In the genomic region with DNA sequence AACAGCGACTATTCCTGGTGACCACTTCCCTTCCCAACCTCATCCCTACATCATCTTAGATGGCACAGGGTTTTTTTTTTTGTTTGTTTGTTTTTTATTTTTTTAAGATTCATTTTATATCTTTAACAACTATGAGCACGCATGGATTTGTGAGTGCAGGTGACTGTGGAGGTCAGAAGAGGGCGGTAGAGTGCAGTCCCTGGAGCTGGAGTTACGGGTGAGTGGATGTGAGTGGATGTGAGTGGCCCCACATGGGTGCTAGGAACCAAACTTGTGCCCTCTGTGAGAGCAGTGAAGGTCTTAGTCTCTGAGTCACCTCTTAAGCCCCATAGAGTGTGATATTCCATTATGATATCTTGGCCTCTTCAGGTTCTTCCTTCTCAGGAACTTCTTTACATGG, we compare ENCODE assay signal across 27 mouse cellular contexts. TPM values are rescaled to one million over a fixed set of nuclear protein-coding genes. Genes with fewer than 3 reads are reported as not detected.
DNase-seq lines count a peak whose midpoint lies in the region; TF ChIP-seq lines count a peak whose summit lies in the region.
"Had no signal": no experiment of that assay in that cellular context is flagged by ENCODE, and none has a peak within 500 bp of the region (broad histone marks: within the 10 kb centered on the region; RNA-seq: fewer than 3 reads in every experiment).

No protein-coding gene starts in this region.

- H3K4me3 ChIP-seq in kidney, adult 2 months (ENCODE audit: insufficient read depth, low read depth, low read length): no peak overlapping the region
- no peak overlapping the region for H3K4me3 ChIP-seq in left cerebral cortex, adult 2 months
- H3K4me3 ChIP-seq: embryonic facial prominence, embryonic 12.5 days; embryonic facial prominence, embryonic 15.5 days; gastrocnemius, adult 2 months; heart, adult 2 months; heart, embryonic 10.5 days; heart, embryonic 13.5 days; hindbrain, embryonic 12.5 days; hindbrain, embryonic 15.5 days had no signal

- H3K27me3 ChIP-seq in kidney, adult 2 months (replicated peaks; ENCODE audit: control insufficient read depth, insufficient read depth, low read length): no peaks in the 10 kb centered on the region
- H3K27me3 ChIP-seq: embryonic facial prominence, embryonic 12.5 days; embryonic facial prominence, embryonic 15.5 days; heart, embryonic 13.5 days; hindbrain, embryonic 12.5 days; hindbrain, embryonic 15.5 days had no signal

- TF ChIP-seq CTCF in kidney, adult 2 months (conservative IDR thresholded peaks at IDR 0.05; ENCODE audit: insufficient read depth, insufficient read length, low read depth, low read length): 0 out of 2 replicates have a peak, but pooled peaks have one; percentile 13
- TF ChIP-seq CTCF in left cerebral cortex, adult 2 months (IDR thresholded peaks at IDR 0.05): peak; percentile 20
- TF ChIP-seq CTCF in brain, embryonic 14.5 days (IDR thresholded peaks at IDR 0.05; ENCODE audit: borderline replicate concordance, extremely low read depth, insufficient read depth, insufficient read length): 0 out of 2 replicates have a peak, but pooled peaks have one; percentile 9

- intact Hi-C loops in left cerebral cortex, adult 2 months (cut with DNase I): no loop called here

- no peaks in the 10 kb centered on the region for H3K4me1 ChIP-seq in kidney, adult 2 months (ENCODE audit: control insufficient read depth, insufficient read depth, low read length)
- H3K4me1 ChIP-seq: embryonic facial prominence, embryonic 15.5 days; hindbrain, embryonic 15.5 days had no signal

- H3K36me3 ChIP-seq in kidney, adult 2 months (ENCODE audit: control insufficient read depth, insufficient read depth, low read length): no peaks in the 10 kb centered on the region
- H3K36me3 ChIP-seq: embryonic facial prominence, embryonic 12.5 days; embryonic facial prominence, embryonic 15.5 days; G1E; hindbrain, embryonic 15.5 days had no signal

- no peak overlapping the region for H3K27ac ChIP-seq in kidney, adult 2 months (ENCODE audit: insufficient read depth, low read depth, low read length)
- no peak overlapping the region for H3K27ac ChIP-seq in left cerebral cortex, adult 2 months
- H3K27ac ChIP-seq: embryonic facial prominence, embryonic 12.5 days; embryonic facial prominence, embryonic 15.5 days; gastrocnemius, adult 2 months; heart, adult 2 months; heart, embryonic 10.5 days; heart, embryonic 13.5 days; hindbrain, embryonic 12.5 days; hindbrain, embryonic 15.5 days had no signal

- no peak for DNase-seq in kidney, adult 2 months
- DNase-seq in kidney, adult 9 months: no peak
- DNase-seq in left cerebral cortex, adult 2 months (ENCODE audit: extremely low spot score in 1 of 2, low spot score in 2 of 2): no peak
- DNase-seq in left cerebral cortex, adult 11 months (ENCODE audit: low spot score): no peak
- DNase-seq in B cell, adult 2 months: peak; percentile 29 to 34
- no peak for DNase-seq in brain, embryonic 14.5 days (ENCODE audit: low read depth)
- DNase-seq in gastrocnemius, postnatal 25 days: no peak
- DNase-seq: adrenal gland, postnatal 10 days; adrenal gland, postnatal 36 days; cerebellum, adult 11 months; cerebellum, adult 2 months; cerebellum, adult 9-11 months; cerebellum, postnatal 25 days; forebrain, postnatal 0 days; gastrocnemius, adult 2 months; gastrocnemius, postnatal 14 days; heart, adult 2 months had no signal

- 93% methylated on average over 4 of the region's 4 CpGs for WGBS in kidney, adult 2 months

- no peak for TF ChIP-seq POLR2A in kidney, adult 2 months (IDR thresholded peaks at IDR 0.05; ENCODE audit: low read depth, low read length)
- TF ChIP-seq POLR2A in brain, embryonic 14.5 days (IDR thresholded peaks at IDR 0.05; ENCODE audit: borderline replicate concordance, extremely low read depth, insufficient read depth, insufficient read length, poor library complexity, severe bottlenecking): no peak

RNA-seq across cellular contexts. Expression of a gene that starts 55.9 kb away (rescaled TPM):
- 6.9 and 7.1 TPM in 2 replicates for polyA plus RNA-seq in kidney, adult 2 months (2012; rRNA removed)
- 10 to 100 TPM; 30.3 to 31.1 TPM for total RNA-seq in left cerebral cortex, adult 2 months (2021)
- polyA plus RNA-seq in brain, embryonic 14.5 days (2012; rRNA removed): 28.2 and 34.8 TPM in 2 replicates
- not detected for total RNA-seq in gastrocnemius, postnatal 25 days (2021)
- total RNA-seq: common myeloid progenitor, adult 5-6 weeks; gastrocnemius, adult 2 months; hematopoietic stem cell, adult 5-6 weeks had no signal
- polyA plus RNA-seq: G1E, Patski had no signal

Comparison
In these comparisons a context has a peak if more than half of its experiments do, and no peak if none do; other contexts are left out.
1. DNase-seq: peak in B cell, adult 2 months (2 of 2); none in kidney, adult 2 months (single experiment), kidney, adult 9 months (single experiment), left cerebral cortex, adult 2 months (0 of 2), left cerebral cortex, adult 11 months (single experiment), brain, embryonic 14.5 days (single experiment) and gastrocnemius, postnatal 25 days (single experiment).
2. RNA of a gene that starts 55.9 kb away (total RNA-seq): 30.3 to 31.1 TPM in left cerebral cortex, adult 2 months; not detected in gastrocnemius, postnatal 25 days; every median in the first group is over 10 times any median in the second.
3. Peak in every context shown above with its lines, with median percentiles within 50 percentile points of each other: CTCF ChIP-seq.